Mouse (Mus musculus) thymus, postnatal 10 days (tissue): ENCODE measurements around the gene Trim7.
"Not testable (repeated sequence)": the region's sequence is repeated elsewhere in the genome, so short reads cannot be mapped to it uniquely, and the experiment has no call there.

Source experiments
- DNase-seq, 2 experiments: peaks; one replicate each; pipeline ENCODE4 v3.0.0; 2021; ENCODE audit warnings: low spot score in 2 of 2

The Trim7 gene

DNA sequence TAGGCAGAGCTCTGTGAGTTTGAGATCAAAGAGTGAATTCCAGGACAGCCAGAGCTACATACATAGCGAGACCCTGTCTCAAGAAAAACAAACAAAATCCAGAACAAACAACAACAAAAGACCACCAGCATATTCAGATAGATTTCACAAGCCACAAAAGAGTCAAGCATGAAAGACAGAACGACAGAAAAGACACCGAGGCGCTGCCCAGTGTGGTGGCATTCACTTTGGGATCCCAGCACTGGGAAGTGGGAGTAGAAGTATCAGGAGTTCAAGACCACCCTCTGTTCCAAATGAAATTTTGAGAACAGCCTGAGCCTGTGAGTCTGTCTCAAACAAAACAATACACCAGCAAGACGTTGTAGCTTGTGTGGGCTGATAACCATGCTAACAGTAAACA is 20.9 kb downstream of the Trim7 start:
- no peak for DNase-seq

DNA sequence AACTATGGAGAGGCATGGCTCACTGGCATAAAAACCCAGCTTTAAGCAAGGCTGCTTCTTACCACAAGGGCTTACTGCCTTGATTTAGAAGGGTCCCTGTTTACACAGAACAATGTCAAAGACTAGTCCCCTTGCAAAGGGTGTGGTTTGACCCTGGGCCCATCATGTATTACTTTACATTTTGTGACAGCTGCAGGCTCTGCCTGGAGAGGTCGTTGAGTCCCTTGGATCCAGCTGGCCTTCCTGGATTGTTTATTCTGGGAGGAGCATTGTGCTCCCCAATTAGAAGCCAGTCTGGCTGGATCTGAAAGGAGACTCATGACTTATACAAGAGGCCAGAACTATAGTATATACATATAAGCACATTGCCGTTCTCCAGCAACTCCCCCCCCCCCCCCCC is 24.3 kb downstream of the Trim7 start:
- DNase-seq = no peak

DNA sequence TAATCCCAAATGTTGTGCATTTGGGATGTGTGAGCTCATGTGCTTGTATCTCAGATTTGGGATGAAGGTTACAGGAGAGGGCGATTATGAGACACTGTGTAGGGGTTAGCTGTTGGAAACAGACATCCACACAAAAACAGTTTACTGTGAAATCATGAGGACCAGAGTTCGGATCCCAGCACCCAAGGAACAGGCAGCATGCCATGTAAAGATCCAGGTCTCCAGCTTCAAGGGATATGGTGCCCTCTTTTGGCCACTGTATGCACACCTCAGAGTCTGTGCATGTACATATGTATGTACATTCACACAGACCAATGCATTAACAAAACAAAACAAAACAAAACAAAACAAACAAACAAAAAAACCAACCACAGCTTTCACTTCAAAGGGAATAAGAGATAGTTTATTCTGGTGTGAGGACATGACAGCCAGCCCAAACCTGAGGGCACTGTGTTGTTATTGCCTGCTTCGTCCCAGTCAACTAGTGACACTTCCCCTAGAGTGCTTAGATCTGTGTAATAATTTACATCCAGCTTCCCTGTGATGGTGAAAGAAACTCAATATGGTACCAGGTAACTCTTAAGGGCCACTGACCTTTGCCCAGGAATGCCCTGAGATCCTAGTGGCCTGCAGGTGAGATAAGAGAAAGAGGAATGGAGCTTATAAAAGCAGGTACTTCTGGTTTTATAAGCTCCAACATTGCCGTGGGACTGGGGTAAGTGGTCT is 25.5 kb downstream of the Trim7 start:
- no peak for DNase-seq

DNA sequence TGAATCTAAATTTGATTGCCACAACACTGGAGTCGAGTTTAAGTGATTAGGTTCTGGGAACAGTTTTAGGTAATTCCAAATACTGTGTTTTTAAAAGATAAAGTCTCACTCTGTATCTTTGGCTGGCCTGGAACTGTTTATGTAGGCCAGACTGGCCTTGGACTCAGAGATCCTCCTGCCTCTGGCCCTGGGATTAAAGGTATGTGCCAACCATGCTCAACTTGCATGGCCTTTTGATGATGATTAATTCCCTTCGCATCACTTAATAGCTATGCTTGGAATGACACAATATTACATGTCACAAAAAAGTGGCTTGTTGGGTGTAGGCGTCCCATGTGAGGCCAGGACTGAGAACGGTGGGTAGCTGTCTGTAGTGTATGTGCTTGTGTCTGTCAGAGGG is 26.2 kb downstream of the Trim7 start:
- DNase-seq = no peak

DNA sequence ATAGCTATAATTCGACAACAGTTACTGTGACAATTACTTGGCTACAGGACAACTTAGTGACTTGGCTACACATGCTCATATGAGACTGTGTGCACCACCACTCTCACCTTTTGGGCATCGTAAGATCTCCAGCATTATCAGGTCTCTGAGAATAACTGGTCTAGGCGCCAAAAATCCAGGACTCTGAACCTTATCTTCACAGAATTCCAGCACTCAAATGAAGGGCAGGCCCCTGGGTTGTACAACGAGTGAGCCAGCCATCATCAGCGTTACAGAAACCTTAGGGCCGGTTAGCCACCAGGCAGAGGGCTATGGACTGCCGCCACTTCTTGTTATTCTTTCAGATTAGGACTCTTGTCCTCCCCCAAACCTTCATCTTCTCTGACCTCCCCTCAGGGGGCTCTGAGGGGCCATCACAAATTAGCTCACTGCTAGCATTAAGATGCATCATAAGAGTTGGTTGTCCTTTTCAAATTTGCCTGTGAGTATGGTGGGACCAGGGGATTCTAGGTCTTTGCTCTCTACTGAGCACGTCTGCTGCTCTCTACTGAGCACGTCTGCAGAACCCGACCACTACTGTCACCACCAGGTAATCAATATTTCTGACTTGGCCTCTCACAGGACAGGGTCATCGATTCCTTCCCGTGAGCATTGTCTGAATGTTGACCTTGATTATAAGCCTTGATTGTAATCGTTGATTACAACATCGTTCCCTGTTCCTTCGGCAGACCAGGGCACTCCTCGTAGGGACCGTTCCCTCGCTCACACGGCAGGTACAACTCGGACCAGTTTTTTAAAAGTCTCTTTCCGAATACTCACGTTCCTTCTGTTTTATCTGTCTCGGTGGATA is 26.9 kb downstream of the Trim7 start:
- no peak for DNase-seq

DNA sequence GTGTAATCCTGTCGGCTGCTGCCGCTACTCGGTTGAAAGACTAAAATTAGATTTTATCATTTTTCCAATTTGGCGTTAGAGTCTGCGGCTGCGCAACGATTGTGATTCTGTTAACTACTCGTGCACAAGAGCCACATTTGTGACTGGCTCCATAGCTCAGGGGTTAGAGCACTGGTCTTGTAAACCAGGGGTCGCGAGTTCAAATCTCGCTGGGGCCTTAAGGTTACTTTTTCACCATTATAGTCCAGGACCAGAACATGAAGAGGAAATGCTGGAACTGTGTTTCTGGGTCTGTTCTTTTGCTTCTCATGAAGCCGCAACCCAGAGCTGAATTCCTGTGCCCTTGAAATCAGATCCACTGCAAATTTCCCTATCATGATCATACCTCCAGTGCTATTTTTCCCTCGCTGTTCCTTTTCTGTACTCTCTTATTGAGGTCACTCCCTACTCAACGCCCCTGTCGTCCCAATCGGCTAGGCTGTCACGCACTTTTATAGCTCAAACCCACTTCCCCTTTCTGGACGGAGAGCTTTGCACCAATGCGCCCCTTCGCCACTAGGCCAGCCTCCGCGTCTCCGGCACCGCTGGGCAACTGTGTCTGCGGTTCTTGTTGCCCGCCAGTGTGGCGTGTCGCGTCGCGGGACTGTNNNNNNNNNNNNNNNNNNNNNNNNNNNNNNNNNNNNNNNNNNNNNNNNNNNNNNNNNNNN is 27.7 kb downstream of the Trim7 start:
- peak; percentile 78 to 85 for DNase-seq

DNA sequence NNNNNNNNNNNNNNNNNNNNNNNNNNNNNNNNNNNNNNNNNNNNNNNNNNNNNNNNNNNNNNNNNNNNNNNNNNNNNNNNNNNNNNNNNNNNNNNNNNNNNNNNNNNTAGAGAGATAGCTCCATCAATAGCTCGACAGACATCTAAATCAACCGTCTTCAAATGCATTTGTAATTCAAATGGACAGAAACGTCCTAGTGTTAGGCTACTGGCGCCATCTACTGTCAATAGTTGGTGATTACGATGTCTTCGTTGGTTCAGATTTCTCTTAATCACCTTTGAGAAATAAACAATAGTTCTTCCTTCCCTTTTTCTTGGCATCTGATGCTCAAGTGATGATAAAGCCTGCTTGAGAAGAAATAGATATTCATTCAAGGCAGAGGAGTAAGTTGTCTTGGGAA is 33.1 kb downstream of the Trim7 start:
- peak in 1 of 2 experiments; percentile 64 for DNase-seq

DNA sequence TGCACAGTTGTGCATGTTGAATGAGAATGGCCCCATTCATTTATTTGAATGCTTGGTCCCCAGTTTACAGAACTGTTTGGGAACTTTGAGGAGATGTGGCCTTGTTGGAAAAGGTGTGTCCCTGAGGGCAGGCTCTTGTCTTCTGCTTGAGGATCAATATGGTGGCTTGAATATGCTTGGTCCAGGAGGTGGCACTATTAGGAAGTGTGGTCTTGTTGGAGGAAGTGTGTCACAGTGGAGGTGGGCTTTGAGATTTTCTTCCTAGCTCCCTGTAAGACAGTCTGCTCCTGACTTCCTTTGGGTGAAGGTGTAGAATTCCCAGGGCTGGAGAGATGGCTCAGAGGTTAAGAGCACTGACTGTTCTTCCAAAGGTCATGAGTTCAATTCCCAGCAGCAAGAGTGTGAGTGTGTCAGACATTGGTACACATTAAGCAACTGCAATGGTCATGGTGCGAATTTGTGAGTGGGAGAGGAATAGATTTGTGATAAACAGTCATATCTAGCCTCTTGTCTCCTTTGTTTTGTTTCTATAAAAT is 36.9 kb downstream of the Trim7 start:
- DNase-seq = no peak

DNA sequence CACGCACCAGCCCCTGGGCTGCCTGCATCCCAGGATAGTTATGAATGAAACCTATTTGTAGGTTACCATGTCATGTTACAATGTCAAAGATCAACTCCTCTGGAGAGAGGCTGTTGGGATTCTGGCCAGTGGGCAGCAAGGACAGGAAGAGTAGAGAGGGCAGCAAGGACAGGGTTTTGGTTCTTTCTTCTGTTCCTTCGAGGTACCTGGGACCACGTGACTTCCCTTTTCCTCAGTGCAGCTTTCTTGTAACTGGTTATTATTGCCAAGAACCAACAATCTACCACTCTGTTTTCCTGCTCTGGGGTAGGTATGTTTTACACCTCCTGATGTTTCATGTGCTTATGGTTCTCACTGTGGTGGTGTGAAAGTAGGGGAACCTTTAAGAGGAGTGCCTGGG is 37.9 kb downstream of the Trim7 start:
- no peak for DNase-seq

DNA sequence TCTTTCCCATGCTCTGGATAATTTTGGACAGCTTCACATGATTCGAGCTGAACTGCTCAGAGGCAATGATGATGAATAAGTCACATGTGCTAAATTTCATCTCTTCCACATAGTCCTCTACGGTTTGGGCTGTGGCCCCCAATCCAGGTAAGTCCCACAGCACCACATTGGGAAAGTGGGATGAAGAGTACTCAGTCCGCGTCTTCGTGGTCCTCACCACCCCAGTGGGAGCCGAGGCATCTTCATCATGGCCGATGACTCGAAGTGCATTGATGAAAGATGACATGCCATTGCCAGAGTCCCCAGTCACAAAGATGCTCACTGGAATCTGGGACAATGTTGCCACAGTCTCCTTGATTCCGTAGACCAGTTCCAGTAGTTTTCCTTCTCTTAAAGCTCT is 40.5 kb downstream of the Trim7 start:
- no peak for DNase-seq

DNA sequence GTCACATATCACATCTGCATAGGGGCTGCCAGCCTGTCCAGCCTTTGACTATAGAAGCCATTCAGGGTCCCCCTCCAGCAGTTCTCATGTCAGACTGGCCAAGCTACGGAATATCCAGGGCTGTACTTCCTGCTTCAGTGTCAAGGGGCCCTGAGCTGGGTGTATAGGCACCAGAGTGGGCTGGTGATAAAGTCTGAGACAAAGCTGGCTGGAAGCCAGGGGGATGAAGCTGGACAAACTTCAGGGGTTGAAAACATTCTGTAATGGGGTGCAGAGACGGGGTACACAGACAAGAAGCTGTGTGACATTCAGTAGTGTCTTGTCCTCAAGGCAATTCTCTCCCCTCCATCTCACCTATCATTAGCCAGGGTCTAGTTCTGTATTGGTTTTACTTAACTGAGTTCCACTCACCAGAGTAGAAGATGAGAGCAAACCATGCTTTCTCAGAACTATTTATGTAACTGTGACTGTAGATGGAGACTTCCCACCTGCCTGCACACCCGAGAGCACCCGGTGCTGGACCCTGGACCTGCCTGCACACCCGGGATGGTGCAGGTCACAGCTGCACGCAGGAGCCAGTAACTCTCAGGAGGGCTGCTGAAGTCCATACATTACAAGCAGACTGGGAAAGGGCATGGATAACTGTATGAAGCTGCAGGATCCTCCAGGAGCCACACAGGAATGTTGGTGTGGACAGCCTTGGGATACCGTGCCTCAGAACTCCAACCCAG is 43.6 kb downstream of the Trim7 start:
- DNase-seq = peak in 1 of 2 experiments; percentile 19

DNA sequence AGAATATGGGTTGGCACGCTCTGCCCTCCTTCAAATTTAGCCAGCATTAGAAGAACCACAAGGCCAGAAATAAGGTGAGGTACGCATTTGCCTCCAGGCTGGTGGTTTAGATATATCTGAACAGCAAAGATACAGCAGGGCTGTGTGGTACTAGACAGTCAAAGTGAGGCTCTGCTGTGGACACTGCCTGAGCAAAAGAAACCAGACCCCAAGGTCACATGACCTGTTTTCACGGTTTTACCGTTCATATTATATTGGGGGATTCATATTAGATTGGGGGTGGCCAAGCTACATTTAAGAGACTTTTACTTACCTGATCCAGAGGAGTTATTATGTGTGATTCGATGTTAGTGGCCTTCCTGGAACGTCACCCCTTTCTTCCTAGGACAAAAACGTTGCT is 44.8 kb downstream of the Trim7 start:
- DNase-seq = peak in 1 of 2 experiments; percentile 15

DNA sequence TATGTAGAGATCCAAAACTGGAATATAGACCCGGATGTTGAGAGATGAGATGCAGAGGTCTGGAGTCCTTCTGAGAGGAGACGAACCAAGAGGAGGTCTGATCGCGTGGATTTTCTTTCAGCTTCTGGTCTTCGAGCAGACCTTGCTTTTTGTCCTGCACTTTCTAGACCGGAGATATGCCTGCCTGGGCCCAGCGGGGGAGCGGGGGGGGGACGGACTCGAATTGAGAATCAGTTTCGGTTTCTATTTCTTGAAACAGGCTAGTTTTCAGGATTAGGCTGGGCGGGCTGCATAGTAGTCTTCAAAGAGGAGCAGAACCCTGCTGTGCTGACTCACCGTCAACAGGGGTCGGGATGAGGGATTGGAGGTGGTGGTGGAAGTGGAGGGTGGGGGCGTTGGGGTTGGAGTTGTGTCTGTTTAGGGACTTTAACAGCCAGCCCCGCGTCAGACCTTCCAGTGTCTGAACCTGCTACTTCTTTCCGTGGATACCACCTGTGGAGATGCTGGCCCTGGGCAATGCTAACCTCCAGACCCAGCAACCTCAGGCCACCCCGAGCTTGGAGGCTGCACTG is 45.3 kb downstream of the Trim7 start, which contains the start of gene Irgm1:
Gene Irgm1, minus strand, starts transcription at position 483 of the 572 bp plus-strand sequence.
- DNase-seq = peak; percentile 68

DNA sequence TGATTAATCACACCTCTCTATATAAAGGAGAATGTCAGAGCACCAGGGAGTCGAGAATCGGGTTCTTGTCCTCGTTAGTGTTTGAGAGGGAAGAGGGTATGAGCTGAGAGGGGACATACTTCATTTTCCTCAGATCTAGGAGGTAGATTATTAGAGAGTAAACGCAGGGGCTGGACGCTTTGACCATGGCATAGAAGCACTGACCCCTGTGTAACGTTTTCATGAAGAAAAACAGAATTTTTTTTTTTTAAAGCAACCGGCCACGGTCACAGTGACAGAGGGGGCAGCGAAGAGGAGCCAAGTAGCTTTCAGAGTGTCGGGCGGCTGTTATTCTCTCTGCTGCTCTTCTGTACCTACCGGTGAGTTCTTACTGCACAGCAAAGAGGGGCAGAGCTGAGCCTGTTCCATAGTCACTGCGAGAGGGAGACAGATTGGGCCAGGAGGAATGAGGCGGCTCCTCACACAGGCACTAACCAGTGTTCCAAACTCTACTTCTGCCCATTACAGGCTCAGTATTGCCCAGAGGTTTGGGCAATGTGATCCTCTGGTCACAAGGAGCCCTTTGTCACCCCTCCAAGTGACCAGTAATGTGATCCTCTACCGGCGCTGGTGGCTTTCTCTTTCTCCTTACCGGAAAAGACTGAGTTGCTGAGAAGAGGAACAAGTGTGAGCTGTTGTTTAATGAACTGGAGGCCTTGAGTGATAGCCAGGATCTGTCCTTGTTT is 46.0 kb downstream of the Trim7 start:
- peak in 1 of 2 experiments; percentile 45 for DNase-seq

DNA sequence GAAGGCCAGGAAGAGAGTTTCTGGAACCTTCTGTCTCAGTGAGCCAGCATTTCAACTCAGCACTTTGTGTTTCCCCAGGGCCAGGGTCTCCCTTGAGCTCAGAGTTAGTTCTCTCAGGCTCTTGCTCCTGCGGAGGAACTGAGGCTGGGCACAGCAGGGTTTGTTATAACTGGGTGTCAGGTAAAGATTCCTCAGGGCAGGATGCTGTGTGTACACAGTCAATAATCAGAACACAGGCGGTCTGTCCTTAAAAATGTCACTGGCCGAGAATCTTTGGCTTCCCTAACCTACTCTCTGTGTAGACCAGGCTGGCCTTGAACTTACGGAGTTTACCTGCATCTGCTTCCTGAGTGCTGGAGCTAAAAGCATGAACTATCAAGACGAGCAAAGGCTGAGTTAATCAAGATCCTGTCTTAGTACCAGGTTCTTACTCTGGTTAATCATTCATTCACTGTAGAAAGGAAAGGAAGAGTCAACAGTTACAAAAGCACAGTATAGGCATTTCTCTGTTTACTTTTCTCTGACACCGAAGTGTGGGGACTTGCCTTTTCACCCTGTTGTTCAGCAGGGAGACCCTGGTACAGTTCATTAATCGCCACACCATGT is 46.9 kb downstream of the Trim7 start:
- DNase-seq = peak in 1 of 2 experiments; percentile 15

DNA sequence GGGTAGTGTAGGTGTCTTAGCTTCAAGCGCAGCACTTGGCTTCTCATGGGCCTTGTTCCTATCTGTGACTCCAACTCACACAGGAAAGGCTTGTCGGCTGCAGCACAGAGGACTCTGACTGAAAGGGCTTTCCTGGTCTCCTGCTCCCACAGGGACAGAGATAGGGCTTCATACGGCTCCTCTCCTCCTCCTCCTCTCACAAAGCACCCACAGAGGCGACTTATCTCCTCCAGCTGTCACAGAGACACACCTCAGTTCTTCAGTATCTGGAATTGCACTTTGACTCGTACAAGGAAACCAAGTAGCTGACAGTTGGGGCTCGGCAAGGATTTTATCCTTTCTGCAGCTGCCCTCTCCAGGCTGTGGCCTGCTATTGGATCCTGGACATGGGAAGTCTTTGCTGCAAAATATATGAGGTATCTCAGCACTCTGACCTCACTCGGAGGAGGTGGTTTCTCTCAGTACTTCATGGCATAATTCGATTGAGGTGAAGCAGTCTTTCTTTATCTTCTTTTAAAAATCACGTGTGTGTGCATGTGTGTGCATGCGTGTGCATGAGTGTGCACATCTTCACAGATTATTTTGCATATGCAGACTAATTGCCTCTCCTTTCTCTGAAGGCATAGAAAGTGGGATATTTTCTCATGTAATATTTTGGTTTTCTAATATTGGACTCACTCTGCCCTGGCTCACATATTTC is 47.8 kb downstream of the Trim7 start:
- no peak for DNase-seq

DNA sequence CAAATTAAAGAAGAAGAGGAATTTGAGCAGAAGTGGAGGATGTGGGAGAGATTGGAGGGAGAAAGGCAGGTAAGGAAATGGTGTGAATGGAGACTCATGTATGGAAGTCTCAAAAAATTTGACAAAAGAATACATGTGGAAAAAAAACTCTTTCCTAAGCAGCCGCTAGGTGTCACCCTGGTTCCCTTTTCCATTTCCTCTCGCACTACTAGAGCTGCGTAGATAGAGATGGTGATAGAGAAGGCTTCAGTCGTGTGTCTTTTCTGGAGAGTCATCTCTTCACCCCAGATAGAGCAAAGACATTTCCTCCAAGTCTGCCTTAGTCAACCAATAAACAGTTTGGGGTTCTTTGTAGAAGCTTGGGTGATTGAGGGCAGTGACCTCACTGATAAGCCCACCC is 48.5 kb downstream of the Trim7 start:
- DNase-seq = peak; percentile 52 to 74

DNA sequence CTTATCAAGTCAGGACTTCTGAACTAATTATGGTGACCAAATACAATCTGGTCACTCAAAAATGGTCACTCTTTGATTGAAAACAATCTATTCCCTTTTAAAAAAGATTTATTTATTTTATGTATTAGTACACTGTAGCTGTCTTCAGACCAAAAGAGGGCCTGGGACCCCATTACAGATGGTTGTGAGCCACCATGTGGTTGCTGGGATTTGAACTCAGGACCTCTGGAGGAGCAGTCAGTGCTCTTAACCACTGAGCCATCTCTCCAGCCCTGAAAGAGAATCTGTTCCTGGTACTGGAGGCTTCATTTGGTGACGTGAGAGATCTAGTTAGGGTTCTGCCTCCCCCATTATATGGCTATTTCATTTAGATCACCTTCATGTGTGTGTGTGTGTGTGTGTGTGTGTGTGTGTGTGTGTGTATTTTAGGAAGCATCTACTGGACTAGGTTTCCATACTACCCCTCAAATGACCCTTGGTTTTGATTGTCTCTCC is 49.5 kb downstream of the Trim7 start:
- not testable (repeated sequence) for DNase-seq

DNA sequence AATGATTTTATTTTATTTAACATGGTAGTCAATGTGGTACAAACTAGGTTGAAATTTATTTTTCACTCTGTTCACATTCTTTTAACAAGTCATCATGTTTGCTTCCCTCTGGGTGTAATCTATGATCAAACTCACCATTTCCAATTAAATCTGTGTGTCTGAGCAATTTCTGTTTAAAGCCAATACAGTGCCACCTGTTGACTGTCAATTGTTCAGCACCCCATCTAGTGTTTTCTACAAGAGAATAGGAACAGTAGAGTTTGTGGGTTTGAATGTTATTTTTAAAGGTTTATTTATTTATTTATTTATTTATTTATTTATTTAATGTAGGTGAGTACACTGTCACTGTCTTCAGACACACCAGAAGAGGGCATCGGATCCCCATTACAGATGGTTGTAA is 50.7 kb downstream of the Trim7 start:
- no peak for DNase-seq
